Mouse (Mus musculus): ENCODE measurements around the gene Erv3.

Erv3 gene

GRCm38 (mm10) chr2:131859721-131860120 is at the start of gene Erv3:
Gene Erv3 (minus strand): TSS chr2:131859747.
- DNase-seq (ENCODE audit: low read depth) = no peak

GRCm38 (mm10) chr2:131908906-131909305 is 49.4 kb upstream of the Erv3 start:
- DNase-seq (ENCODE audit: low read depth) = no peak

- DNase-seq (ENCODE audit: low read depth) = no peak
These were observed 48.9 kb upstream of the Erv3 start for GRCm38 (mm10) chr2:131908351-131908861.

GRCm38 (mm10) chr2:131907311-131907710 is 47.8 kb upstream of the Erv3 start:
- DNase-seq (ENCODE audit: low read depth) = no peak

GRCm38 (mm10) chr2:131906846-131907245 is 47.3 kb upstream of the Erv3 start:
- no peak for DNase-seq (ENCODE audit: low read depth)

- no peak for DNase-seq (ENCODE audit: low read depth)
These were observed 46.7 kb upstream of the Erv3 start for GRCm38 (mm10) chr2:131906266-131906665.

- no peak for DNase-seq (ENCODE audit: low read depth)
These were observed 46.2 kb upstream of the Erv3 start for GRCm38 (mm10) chr2:131905776-131906175.

GRCm38 (mm10) chr2:131905025-131905424 is 45.5 kb upstream of the Erv3 start:
- DNase-seq (ENCODE audit: low read depth) = no peak

GRCm38 (mm10) chr2:131902867-131903266 is 43.3 kb upstream of the Erv3 start:
- peak; percentile 54 for DNase-seq (ENCODE audit: low read depth)

GRCm38 (mm10) chr2:131902423-131902822 is 42.9 kb upstream of the Erv3 start:
- DNase-seq (ENCODE audit: low read depth) = no peak

- no peak for DNase-seq (ENCODE audit: low read depth)
These were observed 38.0 kb upstream of the Erv3 start for GRCm38 (mm10) chr2:131897336-131898109.

- DNase-seq (ENCODE audit: low read depth) = no peak
These were observed 36.5 kb upstream of the Erv3 start for GRCm38 (mm10) chr2:131896011-131896410.

GRCm38 (mm10) chr2:131895106-131895505 is 35.6 kb upstream of the Erv3 start:
- DNase-seq (ENCODE audit: low read depth) = no peak

- DNase-seq (ENCODE audit: low read depth) = no peak
These were observed 33.0 kb upstream of the Erv3 start for GRCm38 (mm10) chr2:131892534-131892933.

GRCm38 (mm10) chr2:131888233-131888632 is 28.7 kb upstream of the Erv3 start:
- DNase-seq (ENCODE audit: low read depth) = peak; percentile 34

GRCm38 (mm10) chr2:131886503-131887160 is 27.1 kb upstream of the Erv3 start:
- peak; percentile 37 for DNase-seq (ENCODE audit: low read depth)

- peak; percentile 10 for DNase-seq (ENCODE audit: low read depth)
These were observed 23.6 kb upstream of the Erv3 start for GRCm38 (mm10) chr2:131883136-131883535.

GRCm38 (mm10) chr2:131881766-131882165 is 22.2 kb upstream of the Erv3 start:
- no peak for DNase-seq (ENCODE audit: low read depth)

- DNase-seq (ENCODE audit: low read depth) = no peak
These were observed 17.2 kb upstream of the Erv3 start for GRCm38 (mm10) chr2:131876551-131877265.

- DNase-seq (ENCODE audit: low read depth) = no peak
These were observed 13.8 kb upstream of the Erv3 start for GRCm38 (mm10) chr2:131873376-131873775.

GRCm38 (mm10) chr2:131868983-131869382 is 9.4 kb upstream of the Erv3 start:
- no peak for DNase-seq (ENCODE audit: low read depth)

GRCm38 (mm10) chr2:131866676-131867075 is 7.1 kb upstream of the Erv3 start:
- DNase-seq (ENCODE audit: low read depth) = no peak

Measured in induced T-regulatory cell, adult 2 months (primary cell).